Mouse (Mus musculus) neural tube, embryonic 13.5 days (tissue): ENCODE measurements around the gene Scnn1a. TPM values are rescaled to one million over a fixed set of nuclear protein-coding genes. Genes with fewer than 3 reads are reported as not detected.

ENCODE experiments used
- polyA plus RNA-seq: library from polyadenylated mRNA; unstranded; fragments of >200 nt; fragmentation: Nextera tagmentation; extraction: Ambion mirVana; gene quantifications from 2 replicates; pipeline ENCODE4 v1.2.1, GENCODE M21; 2015

Gene Scnn1a
- polyA plus RNA-seq, 1 experiment from 2014 or later, result 0.36 TPM

Other genes with a start within 250 kb of the Scnn1a start
- gene Chd4, start 224.7 kb upstream of the Scnn1a start, polyA plus RNA-seq, result 89.0 and 107 TPM in 2 replicates
- 44.5 and 45.3 TPM in 2 replicates for gene Nop2, start 188.8 kb upstream of the Scnn1a start, polyA plus RNA-seq
- gene Iffo1, start 175.4 kb upstream of the Scnn1a start, polyA plus RNA-seq, result 21.1 and 24.0 TPM in 2 replicates
- gene Gapdh, start 154.2 kb upstream of the Scnn1a start, polyA plus RNA-seq, result 1,206 and 1,336 TPM in 2 replicates
- 48.8 and 69.2 TPM in 2 replicates for gene Ncapd2, start 129.0 kb upstream of the Scnn1a start, polyA plus RNA-seq
- gene Mrpl51, start 128.9 kb upstream of the Scnn1a start, polyA plus RNA-seq, result 143 and 158 TPM in 2 replicates
- 16.2 and 17.1 TPM in 2 replicates for gene Vamp1, start 105.1 kb upstream of the Scnn1a start, polyA plus RNA-seq
- gene Tapbpl, start 88.8 kb upstream of the Scnn1a start, polyA plus RNA-seq, result 4.8 and 5.5 TPM in 2 replicates
- gene Cd27, start 83.6 kb upstream of the Scnn1a start, polyA plus RNA-seq, result 1.3 and 1.6 TPM in 2 replicates
- not detected in 2 replicates for gene Tuba3a, start 34.6 kb upstream of the Scnn1a start, polyA plus RNA-seq
- 16.3 and 17.5 TPM in 2 replicates for gene Ltbr, start 6.8 kb upstream of the Scnn1a start, polyA plus RNA-seq
- gene Tnfrsf1a, start 28.7 kb downstream of the Scnn1a start, polyA plus RNA-seq, result 17.5 and 21.5 TPM in 2 replicates
- gene Plekhg6, start 60.1 kb downstream of the Scnn1a start, polyA plus RNA-seq, result 0.23 TPM in 1 of 2 replicates, not detected in the other
- gene Cd9, start 174.1 kb downstream of the Scnn1a start, polyA plus RNA-seq, result 66.9 and 74.0 TPM in 2 replicates
- 5.6 and 8.0 TPM in 2 replicates for gene Vwf, start 226.1 kb downstream of the Scnn1a start, polyA plus RNA-seq